Mouse (Mus musculus): ENCODE measurements around the gene Ubr4. TPM values are rescaled to one million over a fixed set of nuclear protein-coding genes. Genes with fewer than 3 reads are reported as not detected.

Ubr4 gene
- polyA plus RNA-seq (2015; fragmentation: Nextera tagmentation; extraction: Ambion mirVana), result 69.5 and 71.4 TPM in 2 replicates

GRCm38 (mm10) chr4:139351931-139352711, at the start of gene Ubr4, which contains the start of the genes Mrto4 and Emc1:
Gene Ubr4, plus strand, starts transcription at chr4:139352609.
Gene Mrto4, minus strand, starts transcription at chr4:139352576.
Gene Emc1, plus strand, starts transcription at chr4:139352587.
- Histone ChIP-seq H3K27ac (replicated peaks) (peak within 1 kb of the TSS; percentile 94), H3K9me3 (replicated peaks) (no peaks in the 10 kb centered on the region), H3K36me3 (peaks cover 48% of the 10 kb centered on the region), H3K4me3 (replicated peaks) (peak within 1 kb of the TSS; percentile 90), H3K4me1 (peaks cover 18% of the 10 kb centered on the region), H3K27me3 (no peaks in the 10 kb centered on the region), H3K9ac (peak within 1 kb of the TSS; percentile 94), H3K4me2 (replicated peaks) (peak within 1 kb of the TSS; percentile 86)
- WGBS, result under 1% methylated on average over 64 of the region's 64 CpGs
- peak; percentile 90 for ATAC-seq (ENCODE audit: insufficient number of reproducible peaks, low FRiP score, low TSS enrichment, low read depth)

GRCm38 (mm10) chr4:139305521-139305920, 46.9 kb upstream of the Ubr4 start:
- H3K36me3 ChIP-seq, result peaks cover 37% of the 10 kb centered on the region
- H3K9ac ChIP-seq, result no peak overlapping the region
- no peak overlapping the region for H3K4me3 ChIP-seq (replicated peaks)
- H3K27ac ChIP-seq (replicated peaks), result no peak overlapping the region
- H3K9me3 ChIP-seq (replicated peaks), result no peaks in the 10 kb centered on the region
- H3K27me3 ChIP-seq, result no peaks in the 10 kb centered on the region
- H3K4me1 ChIP-seq, result peaks cover 13% of the 10 kb centered on the region
- WGBS, result 91% methylated on average over 3 of the region's 3 CpGs
- no peak overlapping the region for H3K4me2 ChIP-seq (replicated peaks)
- no peak for ATAC-seq (ENCODE audit: insufficient number of reproducible peaks, low FRiP score, low TSS enrichment, low read depth)

GRCm38 (mm10) chr4:139307916-139308315, 44.5 kb upstream of the Ubr4 start:
- Histone ChIP-seq H3K27ac (replicated peaks) (no peak overlapping the region), H3K9ac (no peak overlapping the region), H3K9me3 (replicated peaks) (no peaks in the 10 kb centered on the region), H3K36me3 (peaks cover 22% of the 10 kb centered on the region; the same call in 1 of the 2 replicates), H3K4me2 (replicated peaks) (no peak overlapping the region), H3K4me3 (replicated peaks) (no peak overlapping the region), H3K27me3 (no peaks in the 10 kb centered on the region), H3K4me1 (peaks cover 26% of the 10 kb centered on the region)
- no peak for ATAC-seq (ENCODE audit: insufficient number of reproducible peaks, low FRiP score, low TSS enrichment, low read depth)
- 82% methylated on average over 5 of the region's 5 CpGs for WGBS

- WGBS, result 18% methylated on average over 6 of the region's 6 CpGs
- Histone ChIP-seq H3K9me3 (replicated peaks) (no peaks in the 10 kb centered on the region), H3K4me2 (replicated peaks) (peak overlapping the region; percentile 94), H3K36me3 (peaks cover 29% of the 10 kb centered on the region), H3K4me3 (replicated peaks) (peak overlapping the region; percentile 95), H3K27ac (replicated peaks) (0 out of 2 replicates have a peak overlapping the region, but pooled peaks have one; percentile 87), H3K9ac (peak overlapping the region; percentile 87), H3K27me3 (no peaks in the 10 kb centered on the region), H3K4me1 (peaks cover 26% of the 10 kb centered on the region)
- ATAC-seq (ENCODE audit: insufficient number of reproducible peaks, low FRiP score, low TSS enrichment, low read depth), result no peak
Measured at GRCm38 (mm10) chr4:139309651-139310050, 42.8 kb upstream of the Ubr4 start.

GRCm38 (mm10) chr4:139310171-139310898, 42.1 kb upstream of the Ubr4 start, which contains the start of the genes Pqlc2 and Akr7a5:
Gene Pqlc2, minus strand, starts transcription at chr4:139310708.
Gene Akr7a5, plus strand, starts transcription at chr4:139310744.
- H3K27ac ChIP-seq (replicated peaks), result peak within 1 kb of the TSS; percentile 87
- ATAC-seq (ENCODE audit: insufficient number of reproducible peaks, low FRiP score, low TSS enrichment, low read depth), result peak; percentile 87
- H3K9me3 ChIP-seq (replicated peaks), result no peaks in the 10 kb centered on the region
- peak within 1 kb of the TSS; percentile 87 for H3K9ac ChIP-seq
- peak within 1 kb of the TSS; percentile 94 for H3K4me2 ChIP-seq (replicated peaks)
- peaks cover 30% of the 10 kb centered on the region for H3K36me3 ChIP-seq
- peak within 1 kb of the TSS; percentile 95 for H3K4me3 ChIP-seq (replicated peaks)
- peaks cover 26% of the 10 kb centered on the region for H3K4me1 ChIP-seq
- under 1% methylated on average over 63 of the region's 63 CpGs for whole genome bisulfite sequencing
- H3K27me3 ChIP-seq, result no peaks in the 10 kb centered on the region

GRCm38 (mm10) chr4:139310899-139311701, 41.3 kb upstream of the Ubr4 start:
- peak overlapping the region; percentile 94 for H3K4me2 ChIP-seq (replicated peaks)
- peak overlapping the region; percentile 87 for H3K9ac ChIP-seq
- H3K27ac ChIP-seq (replicated peaks), result peak overlapping the region; percentile 87
- peaks cover 26% of the 10 kb centered on the region for H3K4me1 ChIP-seq
- WGBS, result under 1% methylated on average over 53 of the region's 53 CpGs
- no peaks in the 10 kb centered on the region for H3K27me3 ChIP-seq
- no peaks in the 10 kb centered on the region for H3K9me3 ChIP-seq (replicated peaks)
- ATAC-seq (ENCODE audit: insufficient number of reproducible peaks, low FRiP score, low TSS enrichment, low read depth), result peak; percentile 51
- peaks cover 29% of the 10 kb centered on the region for H3K36me3 ChIP-seq
- H3K4me3 ChIP-seq (replicated peaks), result peak overlapping the region; percentile 95

- ATAC-seq (ENCODE audit: insufficient number of reproducible peaks, low FRiP score, low TSS enrichment, low read depth), result no peak
- H3K4me2 ChIP-seq (replicated peaks), result peak overlapping the region; percentile 94
- peaks cover 28% of the 10 kb centered on the region for H3K36me3 ChIP-seq
- 14% methylated on average over 14 of the region's 14 CpGs for WGBS
- H3K4me1 ChIP-seq, result peaks cover 26% of the 10 kb centered on the region
- H3K27ac ChIP-seq (replicated peaks), result no peak overlapping the region
- peak overlapping the region; percentile 95 for H3K4me3 ChIP-seq (replicated peaks)
- H3K27me3 ChIP-seq, result no peaks in the 10 kb centered on the region
- H3K9ac ChIP-seq, result peak overlapping the region; percentile 87
- no peaks in the 10 kb centered on the region for H3K9me3 ChIP-seq (replicated peaks)
Measured at GRCm38 (mm10) chr4:139311707-139312106, 40.7 kb upstream of the Ubr4 start.

GRCm38 (mm10) chr4:139312632-139313031, 39.8 kb upstream of the Ubr4 start:
- Histone ChIP-seq H3K4me3 (replicated peaks) (no peak overlapping the region), H3K27ac (replicated peaks) (no peak overlapping the region), H3K27me3 (no peaks in the 10 kb centered on the region), H3K9ac (no peak overlapping the region), H3K9me3 (replicated peaks) (no peaks in the 10 kb centered on the region), H3K36me3 (peaks cover 34% of the 10 kb centered on the region), H3K4me2 (replicated peaks) (no peak overlapping the region), H3K4me1 (peaks cover 26% of the 10 kb centered on the region)
- 54% methylated on average over 4 of the region's 4 CpGs for WGBS
- no peak for ATAC-seq (ENCODE audit: insufficient number of reproducible peaks, low FRiP score, low TSS enrichment, low read depth)

- H3K27ac ChIP-seq (replicated peaks), result no peak overlapping the region
- no peaks in the 10 kb centered on the region for H3K27me3 ChIP-seq
- peaks cover 50% of the 10 kb centered on the region for H3K36me3 ChIP-seq
- ATAC-seq (ENCODE audit: insufficient number of reproducible peaks, low FRiP score, low TSS enrichment, low read depth), result no peak
- WGBS, result 88% methylated on average over 11 of the region's 11 CpGs
- no peaks in the 10 kb centered on the region for H3K4me1 ChIP-seq
- H3K4me3 ChIP-seq (replicated peaks), result no peak overlapping the region
- no peak overlapping the region for H3K9ac ChIP-seq
- no peaks in the 10 kb centered on the region for H3K9me3 ChIP-seq (replicated peaks)
- no peak overlapping the region for H3K4me2 ChIP-seq (replicated peaks)
Measured at GRCm38 (mm10) chr4:139318449-139318848, 34.0 kb upstream of the Ubr4 start.

- H3K27ac ChIP-seq (replicated peaks), result no peak overlapping the region
- H3K4me1 ChIP-seq, result no peaks in the 10 kb centered on the region
- H3K4me2 ChIP-seq (replicated peaks), result no peak overlapping the region
- no peak overlapping the region for H3K9ac ChIP-seq
- 93% methylated on average over 4 of the region's 4 CpGs for WGBS
- H3K27me3 ChIP-seq, result no peaks in the 10 kb centered on the region
- H3K9me3 ChIP-seq (replicated peaks), result no peaks in the 10 kb centered on the region
- no peak overlapping the region for H3K4me3 ChIP-seq (replicated peaks)
- ATAC-seq (ENCODE audit: insufficient number of reproducible peaks, low FRiP score, low TSS enrichment, low read depth), result no peak
- H3K36me3 ChIP-seq, result peaks cover 41% of the 10 kb centered on the region
Measured at GRCm38 (mm10) chr4:139319740-139320139, 32.7 kb upstream of the Ubr4 start.
